Mouse (Mus musculus): ENCODE data around the gene Zc3h12c. TPM values are rescaled to one million over a fixed set of nuclear protein-coding genes. Genes with fewer than 3 reads are reported as not detected.

Zc3h12c gene
- total and polyA plus RNA-seq, 3 experiments: 1.3 TPM; not detected in 1

Other genes starting within 250 kb of the Zc3h12c start
- gene Fdx1, start 205.0 kb downstream of the Zc3h12c start, total RNA-seq (2012; rRNA removed): 39.0 and 39.3 TPM in 2 replicates
- 10 to 100 TPM in 1 of 2 experiments, not detected in 1; 40.4 TPM for gene Fdx1, start 205.0 kb downstream of the Zc3h12c start, polyA plus RNA-seq (2012; ENCODE audit: insufficient read depth in 1 of 2, insufficient read length in 2 of 2, low read depth in 1 of 2, low replicate concordance in 2 of 2, missing spikeins in 1 of 2)
- 109 and 118 TPM in 2 replicates for gene Rdx, start 121.4 kb downstream of the Zc3h12c start, total RNA-seq (2012; rRNA removed)
- gene Rdx, start 121.4 kb downstream of the Zc3h12c start, polyA plus RNA-seq (2012; ENCODE audit: insufficient read depth in 1 of 2, insufficient read length in 2 of 2, low read depth in 1 of 2, low replicate concordance in 2 of 2, missing spikeins in 1 of 2): 100 to 1,000 TPM; 103 to 152 TPM

Measured in MEL (cell line).